Mouse (Mus musculus): Measurements from ENCODE around the gene Pex14. TPM values are rescaled to one million over a fixed set of nuclear protein-coding genes. Genes with fewer than 3 reads are reported as not detected.
"Not testable (repeated sequence)": the region's sequence is repeated elsewhere in the genome, so short reads cannot be mapped to it uniquely, and the experiment has no call there.

Gene Pex14
- polyA plus RNA-seq, 1 experiment from 2014 or later = 43.7 TPM

GRCm38 (mm10) chr4:149128467-149128866 is 28.8 kb upstream of the Pex14 start:
- TF ChIP-seq CTCF (IDR thresholded peaks at IDR 0.05; ENCODE audit: low read depth) = no peak
- Histone ChIP-seq H3K4me2 (no peak overlapping the region), H3K9me3 (ENCODE audit: low read depth, low read length) (no peaks in the 10 kb centered on the region), H3K9ac (no peak overlapping the region), H3K4me1 (ENCODE audit: insufficient read depth) (no peaks in the 10 kb centered on the region), H3K36me3 (ENCODE audit: insufficient read depth) (peaks cover 41% of the 10 kb centered on the region; the same call in 1 of the 2 replicates), H3K4me3 (ENCODE audit: low read depth, low read length) (no peak overlapping the region), H3K27ac (ENCODE audit: low read depth) (peak overlapping the region; percentile 36; the same call in 1 of the 2 replicates), H3K27me3 (ENCODE audit: insufficient read depth, low read length) (no peaks in the 10 kb centered on the region)
- DNase-seq (no peak), ATAC-seq (ENCODE audit: insufficient read depth) (no peak)
- WGBS = 50% methylated on average over 18 of the region's 18 CpGs

GRCm38 (mm10) chr4:149126663-149127062 is 27.0 kb upstream of the Pex14 start, which contains the start of gene Cort:
Gene Cort, minus strand, starts transcription at chr4:149126763.
- no peak within 1 kb of the TSS for H3K27ac ChIP-seq (ENCODE audit: low read depth)
- 78% methylated on average over 11 of the region's 11 CpGs for WGBS
- ATAC-seq (ENCODE audit: insufficient read depth) = no peak

GRCm38 (mm10) chr4:149126115-149126509 is 26.4 kb upstream of the Pex14 start:
- Histone ChIP-seq H3K36me3 (ENCODE audit: insufficient read depth) (peaks cover 32% of the 10 kb centered on the region; the same call in 1 of the 2 replicates), H3K27ac (ENCODE audit: low read depth) (no peak overlapping the region), H3K9me3 (ENCODE audit: low read depth, low read length) (no peaks in the 10 kb centered on the region), H3K4me1 (ENCODE audit: insufficient read depth) (no peaks in the 10 kb centered on the region), H3K4me2 (no peak overlapping the region), H3K27me3 (ENCODE audit: insufficient read depth, low read length) (no peaks in the 10 kb centered on the region), H3K4me3 (ENCODE audit: low read depth, low read length) (no peak overlapping the region), H3K9ac (no peak overlapping the region; the same call in 1 of the 2 replicates)
- WGBS = 35% methylated on average over 6 of the region's 6 CpGs
- DNase-seq (no peak), ATAC-seq (ENCODE audit: insufficient read depth) (peak; percentile 44; the same call in 1 of the 2 replicates)
- TF ChIP-seq CTCF (IDR thresholded peaks at IDR 0.05; ENCODE audit: low read depth) = no peak

More at GRCm38 (mm10) chr4:149126663-149127062, 27.0 kb upstream of the Pex14 start, which contains the start of gene Cort:
- H3K27me3 ChIP-seq (ENCODE audit: insufficient read depth, low read length) = no peaks in the 10 kb centered on the region
- no peak within 1 kb of the TSS; the same call in 1 of the 2 replicates for H3K9ac ChIP-seq
- H3K4me2 ChIP-seq = no peak within 1 kb of the TSS
- no peak within 1 kb of the TSS for H3K4me3 ChIP-seq (ENCODE audit: low read depth, low read length)
- H3K4me1 ChIP-seq (ENCODE audit: insufficient read depth) = no peaks in the 10 kb centered on the region
- DNase-seq = no peak
- TF ChIP-seq CTCF (IDR thresholded peaks at IDR 0.05; ENCODE audit: low read depth) = no peak
- H3K36me3 ChIP-seq (ENCODE audit: insufficient read depth) = peaks cover 37% of the 10 kb centered on the region; the same call in 1 of the 2 replicates
- H3K9me3 ChIP-seq (ENCODE audit: low read depth, low read length) = no peaks in the 10 kb centered on the region

- Histone ChIP-seq H3K4me3 (ENCODE audit: low read depth, low read length) (no peak overlapping the region), H3K4me1 (ENCODE audit: insufficient read depth) (no peaks in the 10 kb centered on the region), H3K9me3 (ENCODE audit: low read depth, low read length) (no peaks in the 10 kb centered on the region), H3K27me3 (ENCODE audit: insufficient read depth, low read length) (no peaks in the 10 kb centered on the region), H3K4me2 (no peak overlapping the region), H3K27ac (ENCODE audit: low read depth) (no peak overlapping the region), H3K9ac (no peak overlapping the region), H3K36me3 (ENCODE audit: insufficient read depth) (peaks cover 28% of the 10 kb centered on the region; the same call in 1 of the 2 replicates)
- no peak for TF ChIP-seq CTCF (IDR thresholded peaks at IDR 0.05; ENCODE audit: low read depth)
- WGBS = 52% methylated on average over 11 of the region's 11 CpGs
- no peak for ATAC-seq (ENCODE audit: insufficient read depth)
- DNase-seq = no peak
Observed at GRCm38 (mm10) chr4:149125341-149126114, 25.9 kb upstream of the Pex14 start.

GRCm38 (mm10) chr4:149123432-149123831 is 23.8 kb upstream of the Pex14 start:
- Histone ChIP-seq H3K9ac (no peak overlapping the region), H3K4me2 (no peak overlapping the region), H3K27ac (ENCODE audit: low read depth) (no peak overlapping the region), H3K36me3 (ENCODE audit: insufficient read depth) (peaks cover 14% of the 10 kb centered on the region), H3K27me3 (ENCODE audit: insufficient read depth, low read length) (no peaks in the 10 kb centered on the region), H3K4me3 (ENCODE audit: low read depth, low read length) (no peak overlapping the region), H3K9me3 (ENCODE audit: low read depth, low read length) (no peaks in the 10 kb centered on the region), H3K4me1 (ENCODE audit: insufficient read depth) (no peaks in the 10 kb centered on the region)
- 60% methylated on average over 5 of the region's 5 CpGs for WGBS
- no peak for DNase-seq
- TF ChIP-seq CTCF (IDR thresholded peaks at IDR 0.05; ENCODE audit: low read depth) = no peak
- no peak for ATAC-seq (ENCODE audit: insufficient read depth)

- ATAC-seq (ENCODE audit: insufficient read depth); H3K4me3 ChIP-seq (ENCODE audit: low read depth, low read length); H3K4me2 ChIP-seq; H3K9ac ChIP-seq; DNase-seq; H3K4me1 ChIP-seq (ENCODE audit: insufficient read depth); H3K27ac ChIP-seq (ENCODE audit: low read depth); H3K36me3 ChIP-seq (ENCODE audit: insufficient read depth); H3K27me3 ChIP-seq (ENCODE audit: insufficient read depth, low read length); H3K9me3 ChIP-seq (ENCODE audit: low read depth, low read length): not testable (repeated sequence)
- WGBS = 74% methylated on average over 12 of the region's 12 CpGs
Observed at GRCm38 (mm10) chr4:149119978-149120562, 20.4 kb upstream of the Pex14 start.

All from lung, embryonic 14.5 days (tissue).